Mouse (Mus musculus) embryonic facial prominence, embryonic 13.5 days (tissue): Measurements from ENCODE around the gene Gse1. TPM values are rescaled to one million over a fixed set of nuclear protein-coding genes. Genes with fewer than 3 reads are reported as not detected.
"Not testable (repeated sequence)": the region's sequence is repeated elsewhere in the genome, so short reads cannot be mapped to it uniquely, and the experiment has no call there.

Source experiments
- ATAC-seq: fragments of 200-750 bp; cut with Nextera tagmentation; 2 replicates; pipeline ENCODE4 v1.8.0; 2017; ENCODE audit warnings: low read depth; ENCODE audit not compliant: insufficient number of reproducible peaks, insufficient read depth, low FRiP score, low TSS enrichment
- H3K27ac ChIP-seq: fragments of 300-500 bp; sonication (generic); 2 replicates; pipeline ENCODE4 v1.5.1; 2015; ENCODE audit warnings: moderate library complexity, mild to moderate bottlenecking, inconsistent platforms
- H3K27me3 ChIP-seq: fragments of 300-500 bp; sonication (generic); 2 replicates; pipeline ENCODE4 v1.6.1; 2015; ENCODE audit warnings: mild to moderate bottlenecking, inconsistent platforms
- H3K36me3 ChIP-seq: fragments of 300-500 bp; sonication (generic); 2 replicates; pipeline ENCODE4 v1.6.1; 2015; ENCODE audit warnings: mild to moderate bottlenecking, inconsistent platforms
- H3K4me1 ChIP-seq: fragments of 300-500 bp; sonication (generic); 2 replicates; pipeline ENCODE4 v1.6.1; 2015; ENCODE audit warnings: inconsistent platforms
- H3K4me2 ChIP-seq: fragments of 300-500 bp; sonication (generic); 2 replicates; pipeline ENCODE4 v1.6.1; 2015; ENCODE audit warnings: moderate library complexity, mild to moderate bottlenecking, inconsistent platforms
- H3K4me3 ChIP-seq: fragments of 300-500 bp; sonication (generic); 2 replicates; pipeline ENCODE4 v1.5.1; 2015; ENCODE audit warnings: mild to moderate bottlenecking, inconsistent platforms
- H3K9ac ChIP-seq: fragments of 300-500 bp; sonication (generic); 2 replicates; pipeline ENCODE4 v1.6.1; 2015; ENCODE audit warnings: mild to moderate bottlenecking, inconsistent platforms
- H3K9me3 ChIP-seq: fragments of 300-500 bp; sonication (generic); 2 replicates; pipeline ENCODE4 v1.6.1; 2016; ENCODE audit warnings: inconsistent platforms
- WGBS: fragments of 180-500 bp; shearing (Covaris S2); methylation state at CpG from one replicate; pipeline ENCODE4 v1.1.7; 2015; ENCODE audit warnings: mixed read lengths; 5-methylcytosine and 5-hydroxymethylcytosine counted together
- polyA plus RNA-seq: library from polyadenylated mRNA; unstranded; fragments of >200 nt; fragmentation: Nextera tagmentation; extraction: Ambion mirVana; gene quantifications from 2 replicates; pipeline ENCODE4 v1.2.1, GENCODE M21; 2015

Gene Gse1
- polyA plus RNA-seq, 1 experiment from 2014 or later, result 8.6 TPM

- H3K9me3 ChIP-seq, result no peaks in the 10 kb centered on the region
- no peak overlapping the region for H3K4me3 ChIP-seq
- H3K4me2 ChIP-seq, result no peak overlapping the region
- peaks cover 54% of the 10 kb centered on the region for H3K4me1 ChIP-seq
- H3K36me3 ChIP-seq, result no peaks in the 10 kb centered on the region
- no peak overlapping the region for H3K27ac ChIP-seq
- no peaks in the 10 kb centered on the region for H3K27me3 ChIP-seq
- 78% methylated on average over 16 of the region's 16 CpGs for WGBS
- no peak overlapping the region for H3K9ac ChIP-seq
- no peak for ATAC-seq
Measured at GRCm38 (mm10) chr8:120332379-120333229, 104.3 kb downstream of the Gse1 start.

- Histone ChIP-seq H3K4me1 (peaks cover 54% of the 10 kb centered on the region), H3K36me3 (peaks cover 5% of the 10 kb centered on the region), H3K27me3 (no peaks in the 10 kb centered on the region), H3K9me3 (no peaks in the 10 kb centered on the region), H3K4me2 (no peak overlapping the region), H3K27ac (no peak overlapping the region), H3K4me3 (no peak overlapping the region), H3K9ac (no peak overlapping the region)
- no peak for ATAC-seq
- 89% methylated on average over 4 of the region's 4 CpGs for WGBS
Measured at GRCm38 (mm10) chr8:120333681-120334080, 105.4 kb downstream of the Gse1 start.

GRCm38 (mm10) chr8:120334261-120334660 lies 106.0 kb downstream of the Gse1 start:
- H3K4me3 ChIP-seq, H3K36me3 ChIP-seq, H3K27me3 ChIP-seq, H3K9me3 ChIP-seq, ATAC-seq, H3K4me2 ChIP-seq: not testable (repeated sequence)
- 67% methylated on average over 3 of the region's 3 CpGs for WGBS
- H3K4me1 ChIP-seq, result peaks cover 54% of the 10 kb centered on the region
- peak overlapping the region; percentile 64 for H3K27ac ChIP-seq
- H3K9ac ChIP-seq, result peak overlapping the region; percentile 6; the same call in 1 of the 2 replicates

GRCm38 (mm10) chr8:120334878-120335261 lies 106.6 kb downstream of the Gse1 start:
- Histone ChIP-seq H3K27ac (peak overlapping the region; percentile 64), H3K4me1 (peaks cover 58% of the 10 kb centered on the region), H3K36me3 (peaks cover 7% of the 10 kb centered on the region), H3K4me3 (no peak overlapping the region), H3K27me3 (no peaks in the 10 kb centered on the region), H3K9me3 (no peaks in the 10 kb centered on the region), H3K4me2 (peak overlapping the region; percentile 40; the same call in 1 of the 2 replicates), H3K9ac (peak overlapping the region; percentile 6; the same call in 1 of the 2 replicates)
- 8% methylated on average over 5 of the region's 5 CpGs for WGBS
- no peak for ATAC-seq

GRCm38 (mm10) chr8:120335262-120336086 lies 107.2 kb downstream of the Gse1 start:
- H3K9me3 ChIP-seq, result no peaks in the 10 kb centered on the region
- no peaks in the 10 kb centered on the region for H3K27me3 ChIP-seq
- peaks cover 58% of the 10 kb centered on the region for H3K4me1 ChIP-seq
- H3K27ac ChIP-seq, result peak overlapping the region; percentile 64
- no peak overlapping the region for H3K4me3 ChIP-seq
- 6% methylated on average over 17 of the region's 17 CpGs for WGBS
- H3K4me2 ChIP-seq, result peak overlapping the region; percentile 40
- peaks cover 7% of the 10 kb centered on the region for H3K36me3 ChIP-seq
- peak; percentile 21; the same call in 1 of the 2 replicates for ATAC-seq
- H3K9ac ChIP-seq, result peak overlapping the region; percentile 44

- Histone ChIP-seq H3K27me3 (no peaks in the 10 kb centered on the region), H3K36me3 (peaks cover 7% of the 10 kb centered on the region), H3K27ac (0 out of 2 replicates have a peak overlapping the region, but pooled peaks have one; percentile 64), H3K4me1 (peaks cover 55% of the 10 kb centered on the region), H3K9ac (peak overlapping the region; percentile 44; the same call in 1 of the 2 replicates), H3K9me3 (no peaks in the 10 kb centered on the region), H3K4me2 (peak overlapping the region; percentile 40; the same call in 1 of the 2 replicates), H3K4me3 (no peak overlapping the region)
- WGBS, result 6% methylated on average over 9 of the region's 9 CpGs
- ATAC-seq, result no peak
Measured at GRCm38 (mm10) chr8:120336087-120336380, 107.8 kb downstream of the Gse1 start.

GRCm38 (mm10) chr8:120336909-120337555 lies 108.8 kb downstream of the Gse1 start:
- Histone ChIP-seq H3K4me2 (no peak overlapping the region), H3K9me3 (no peaks in the 10 kb centered on the region), H3K27ac (no peak overlapping the region), H3K9ac (no peak overlapping the region), H3K36me3 (peaks cover 7% of the 10 kb centered on the region), H3K4me3 (no peak overlapping the region), H3K4me1 (peaks cover 51% of the 10 kb centered on the region), H3K27me3 (no peaks in the 10 kb centered on the region)
- 28% methylated on average over 5 of the region's 5 CpGs for WGBS
- ATAC-seq, result no peak

- H3K27ac ChIP-seq, result no peak overlapping the region
- H3K4me3 ChIP-seq, result no peak overlapping the region
- no peaks in the 10 kb centered on the region for H3K27me3 ChIP-seq
- peaks cover 7% of the 10 kb centered on the region for H3K36me3 ChIP-seq
- H3K4me1 ChIP-seq, result peaks cover 53% of the 10 kb centered on the region
- H3K9me3 ChIP-seq, result no peaks in the 10 kb centered on the region
- no peak overlapping the region for H3K4me2 ChIP-seq
- 67% methylated on average over 5 of the region's 5 CpGs for WGBS
- ATAC-seq, result no peak
- no peak overlapping the region for H3K9ac ChIP-seq
Measured at GRCm38 (mm10) chr8:120337627-120338026, 109.4 kb downstream of the Gse1 start.

GRCm38 (mm10) chr8:120338678-120339077 lies 110.4 kb downstream of the Gse1 start:
- no peak overlapping the region for H3K4me3 ChIP-seq
- H3K27me3 ChIP-seq, result no peaks in the 10 kb centered on the region
- no peaks in the 10 kb centered on the region for H3K9me3 ChIP-seq
- H3K27ac ChIP-seq, result no peak overlapping the region
- no peak overlapping the region for H3K9ac ChIP-seq
- WGBS, result 93% methylated on average over 7 of the region's 7 CpGs
- H3K36me3 ChIP-seq, result peaks cover 7% of the 10 kb centered on the region
- peaks cover 61% of the 10 kb centered on the region for H3K4me1 ChIP-seq
- H3K4me2 ChIP-seq, result no peak overlapping the region
- no peak for ATAC-seq

GRCm38 (mm10) chr8:120339743-120340142 lies 111.5 kb downstream of the Gse1 start:
- no peak overlapping the region for H3K4me3 ChIP-seq
- WGBS, result 64% methylated on average over 7 of the region's 8 CpGs
- H3K9me3 ChIP-seq, result no peaks in the 10 kb centered on the region
- ATAC-seq, result no peak
- H3K27me3 ChIP-seq, result no peaks in the 10 kb centered on the region
- H3K4me2 ChIP-seq, result no peak overlapping the region
- H3K4me1 ChIP-seq, result peaks cover 65% of the 10 kb centered on the region
- H3K27ac ChIP-seq, result no peak overlapping the region
- H3K36me3 ChIP-seq, result peaks cover 7% of the 10 kb centered on the region
- H3K9ac ChIP-seq, result no peak overlapping the region

GRCm38 (mm10) chr8:120341124-120341523 lies 112.9 kb downstream of the Gse1 start:
- H3K4me1 ChIP-seq, result peaks cover 53% of the 10 kb centered on the region
- no peak overlapping the region for H3K4me2 ChIP-seq
- no peaks in the 10 kb centered on the region for H3K27me3 ChIP-seq
- H3K36me3 ChIP-seq, result peaks cover 7% of the 10 kb centered on the region
- no peak overlapping the region for H3K4me3 ChIP-seq
- ATAC-seq, result no peak
- H3K9me3 ChIP-seq, result no peaks in the 10 kb centered on the region
- no peak overlapping the region for H3K27ac ChIP-seq
- WGBS, result 62% methylated on average over 10 of the region's 10 CpGs
- no peak overlapping the region for H3K9ac ChIP-seq
